Mouse (Mus musculus): ENCODE data around the gene Luc7l2. TPM values are rescaled to one million over a fixed set of nuclear protein-coding genes. Genes with fewer than 3 reads are reported as not detected.

Gene Luc7l2
- total and polyA plus RNA-seq, 3 experiments = 51.8 to 129 (median 118) TPM

- TF ChIP-seq ZMIZ1 (IDR thresholded peaks at IDR 0.05; ENCODE audit: low read depth, low read length) (peak; percentile 66), NELFE (IDR thresholded peaks at IDR 0.05; ENCODE audit: low read depth, low read length) (peak; percentile 42), ETS1 (IDR thresholded peaks at IDR 0.05; ENCODE audit: low read depth, low read length) (0 out of 2 replicates have a peak, but pooled peaks have one; percentile 11)
Observed at GRCm38 (mm10) chr6:38551989-38552635, 978 bp downstream of the Luc7l2 start (continued).

- no peak for TF ChIP-seq ELF1 (IDR thresholded peaks at IDR 0.05; ENCODE audit: low read depth, low read length)
- peak; percentile 82; the same call in 1 of the 2 replicates for TF ChIP-seq CHD1 (IDR thresholded peaks at IDR 0.05; ENCODE audit: low read depth, low read length)
- TF ChIP-seq MAX (IDR thresholded peaks at IDR 0.05; ENCODE audit: low read length) = no peak
- no peak for TF ChIP-seq SMC3 (IDR thresholded peaks at IDR 0.05; ENCODE audit: low read depth, low read length)
- TF ChIP-seq USF1 (IDR thresholded peaks at IDR 0.05; ENCODE audit: low read depth, low read length) = no peak
- no peak for TF ChIP-seq POLR2A (IDR thresholded peaks at IDR 0.05; ENCODE audit: control insufficient read depth in 1 of 2, insufficient read depth in 1 of 2, low read depth in 1 of 2, low read length in 2 of 2, poor library complexity in 1 of 2)
- TF ChIP-seq SIN3A (IDR thresholded peaks at IDR 0.05; ENCODE audit: low read length) = no peak
- TF ChIP-seq TCF12 (IDR thresholded peaks at IDR 0.05; ENCODE audit: low read depth, low read length) = no peak
- TF ChIP-seq MYC (IDR thresholded peaks at IDR 0.05; ENCODE audit: low read depth, low read length) = peak; percentile 10; the same call in 1 of the 2 replicates
- no peak for TF ChIP-seq MEF2A (IDR thresholded peaks at IDR 0.05; ENCODE audit: extremely low read depth, insufficient replicate concordance, low read depth, low read length, poor library complexity, severe bottlenecking)
- Histone ChIP-seq H3K36me3 (ENCODE audit: control insufficient read depth in 1 of 2, insufficient read depth in 2 of 2, low read length in 2 of 2) (peaks cover 32 to 40% of the 10 kb centered on the region in 2 experiments), H3K27ac (ENCODE audit: control insufficient read depth, low read depth, low read length) (peak overlapping the region; percentile 76; the same call in 1 of the 2 replicates), H3K27me3 (ENCODE audit: control insufficient read depth in 1 of 2, insufficient read depth in 2 of 2, low read length in 2 of 2) (no peaks in the 10 kb centered on the region), H3K79me2 (ENCODE audit: control insufficient read depth, insufficient read depth, low read length, poor library complexity) (peaks cover 40% of the 10 kb centered on the region), H3K4me3 (ENCODE audit: control insufficient read depth in 1 of 2, insufficient read depth in 1 of 2, low read depth in 2 of 2, low read length in 2 of 2) (peak overlapping the region; percentile 73 to 92), H3K4me1 (ENCODE audit: control insufficient read depth in 1 of 2, insufficient read depth in 2 of 2, low read length in 2 of 2) (peaks cover 12 to 21% of the 10 kb centered on the region in 2 experiments), H3K9me3 (replicated peaks; ENCODE audit: insufficient read depth, low read length) (no peaks in the 10 kb centered on the region), H3K9ac (ENCODE audit: control insufficient read depth, low read depth, low read length, poor library complexity, severe bottlenecking) (peak overlapping the region; percentile 80)
- DNase-seq (ENCODE audit: low read depth, low spot score) = no peak
Observed at GRCm38 (mm10) chr6:38552636-38553000, 1.5 kb downstream of the Luc7l2 start.

- Histone ChIP-seq H3K9ac (ENCODE audit: control insufficient read depth, low read depth, low read length, poor library complexity, severe bottlenecking) (no peak overlapping the region), H3K27ac (ENCODE audit: control insufficient read depth, low read depth, low read length) (no peak overlapping the region), H3K27me3 (ENCODE audit: control insufficient read depth in 1 of 2, insufficient read depth in 2 of 2, low read length in 2 of 2) (no peaks in the 10 kb centered on the region), H3K4me3 (ENCODE audit: control insufficient read depth in 1 of 2, insufficient read depth in 1 of 2, low read depth in 2 of 2, low read length in 2 of 2) (no peak overlapping the region), H3K79me2 (ENCODE audit: control insufficient read depth, insufficient read depth, low read length, poor library complexity) (peaks cover 23% of the 10 kb centered on the region), H3K36me3 (ENCODE audit: control insufficient read depth in 1 of 2, insufficient read depth in 2 of 2, low read length in 2 of 2) (peaks cover 42 to 67% of the 10 kb centered on the region in 2 experiments), H3K4me1 (ENCODE audit: control insufficient read depth in 1 of 2, insufficient read depth in 2 of 2, low read length in 2 of 2) (peaks cover 3 to 15% of the 10 kb centered on the region in 2 experiments), H3K9me3 (replicated peaks; ENCODE audit: insufficient read depth, low read length) (no peaks in the 10 kb centered on the region)
- TF ChIP-seq GATA1 (IDR thresholded peaks at IDR 0.05; ENCODE audit: low read depth, low read length) (peak; percentile 71), SIN3A (IDR thresholded peaks at IDR 0.05; ENCODE audit: low read length) (no peak), BHLHE40 (IDR thresholded peaks at IDR 0.05; ENCODE audit: borderline replicate concordance, low read depth, low read length) (no peak)
- peak; percentile 65 for DNase-seq (ENCODE audit: low read depth, low spot score)
Observed at GRCm38 (mm10) chr6:38576096-38576495, 25.0 kb downstream of the Luc7l2 start.
